Comparison of ENCODE assay signal across 8 mouse cellular contexts in the genomic region with DNA sequence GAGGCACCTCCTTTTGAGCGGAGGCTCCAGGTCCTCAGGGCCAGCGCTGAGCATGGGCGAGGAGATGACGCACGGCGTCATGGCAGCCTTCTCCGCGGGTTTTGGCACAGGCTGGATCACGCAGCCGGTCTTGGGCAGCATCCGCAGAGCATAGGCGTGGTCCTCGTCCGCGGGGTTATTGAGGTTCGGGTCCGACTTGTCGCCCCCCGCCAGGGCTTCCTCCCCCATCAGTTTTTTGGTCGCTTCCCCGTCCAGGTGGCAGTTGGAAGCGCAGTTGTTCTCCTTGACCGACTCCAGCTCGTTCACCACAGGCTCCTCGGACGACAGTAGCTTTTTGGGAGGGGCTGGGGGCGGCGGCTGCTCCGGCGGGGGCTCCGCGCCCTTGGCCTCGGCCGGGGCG.
A peak's percentile ranks its signal among the peaks of the same experiment; 100 is the strongest.
DNase-seq lines count a peak whose midpoint lies in the region; ATAC-seq and TF ChIP-seq lines count a peak whose summit lies in the region.

No protein-coding gene starts in this region.

- ATAC-seq in lung, postnatal 0 days = no peak
- ATAC-seq in intestine, embryonic 16.5 days = peak; percentile 36; the same call in 1 of the 2 replicates
- peak; percentile 7; the same call in 1 of the 2 replicates for ATAC-seq in neural tube, embryonic 15.5 days (ENCODE audit: low FRiP score)

- no peak overlapping the region for H3K27ac ChIP-seq in lung, postnatal 0 days (ENCODE audit: low read length)
- H3K27ac ChIP-seq in intestine, embryonic 16.5 days (ENCODE audit: low read length) = no peak overlapping the region
- H3K27ac ChIP-seq in neural tube, embryonic 15.5 days (replicated peaks) = no peak overlapping the region

- H3K4me1 ChIP-seq in lung, postnatal 0 days (ENCODE audit: insufficient read depth, low read depth, low read length) = peaks cover 3% of the 10 kb centered on the region
- peaks cover 15% of the 10 kb centered on the region for H3K4me1 ChIP-seq in intestine, embryonic 16.5 days (ENCODE audit: control insufficient read depth, insufficient read depth, low read length)
- peaks cover 18% of the 10 kb centered on the region for H3K4me1 ChIP-seq in neural tube, embryonic 15.5 days

- TF ChIP-seq EP300 in lung, postnatal 0 days (IDR thresholded peaks at IDR 0.05) = no peak

- no peaks in the 10 kb centered on the region for H3K9me3 ChIP-seq in lung, postnatal 0 days (ENCODE audit: low read length)
- no peaks in the 10 kb centered on the region for H3K9me3 ChIP-seq in intestine, embryonic 16.5 days (ENCODE audit: control insufficient read depth, low read length)
- H3K9me3 ChIP-seq in neural tube, embryonic 15.5 days (replicated peaks) = no peaks in the 10 kb centered on the region

- WGBS in lung, postnatal 0 days = 3% methylated on average over 26 of the region's 35 CpGs
- WGBS in intestine, embryonic 16.5 days = 5% methylated on average over 35 of the region's 35 CpGs
- 9% methylated on average over 33 of the region's 35 CpGs for WGBS in neural tube, embryonic 15.5 days

- H3K4me3 ChIP-seq in lung, postnatal 0 days (ENCODE audit: low read depth, low read length) = peak overlapping the region; percentile 49
- peak overlapping the region; percentile 64 for H3K4me3 ChIP-seq in intestine, embryonic 16.5 days (ENCODE audit: low read length)
- peak overlapping the region; percentile 47 for H3K4me3 ChIP-seq in neural tube, embryonic 15.5 days (replicated peaks)

- peak overlapping the region; percentile 91 for H3K4me2 ChIP-seq in lung, postnatal 0 days (replicated peaks; ENCODE audit: low read depth, low read length)
- H3K4me2 ChIP-seq in intestine, embryonic 16.5 days (ENCODE audit: low read depth, low read length) = peak overlapping the region; percentile 99
- peak overlapping the region; percentile 89 for H3K4me2 ChIP-seq in neural tube, embryonic 15.5 days

- peaks cover 24% of the 10 kb centered on the region for H3K27me3 ChIP-seq in lung, postnatal 0 days (replicated peaks; ENCODE audit: insufficient read depth, low read length)
- peaks cover 33% of the 10 kb centered on the region for H3K27me3 ChIP-seq in intestine, embryonic 16.5 days (replicated peaks; ENCODE audit: control insufficient read depth, insufficient read depth, low read length)
- peaks cover 4% of the 10 kb centered on the region; the same call in 1 of the 2 replicates for H3K27me3 ChIP-seq in neural tube, embryonic 15.5 days (replicated peaks)

- H3K36me3 ChIP-seq in lung, postnatal 0 days (ENCODE audit: insufficient read depth, low read length) = no peaks in the 10 kb centered on the region
- no peaks in the 10 kb centered on the region for H3K36me3 ChIP-seq in intestine, embryonic 16.5 days (ENCODE audit: control insufficient read depth, insufficient read depth, low read length)
- no peaks in the 10 kb centered on the region for H3K36me3 ChIP-seq in neural tube, embryonic 15.5 days

- TF ChIP-seq CTCF in lung, postnatal 0 days (IDR thresholded peaks at IDR 0.05) = no peak

- peak; percentile 43 to 78 for DNase-seq in adrenal gland, adult (ENCODE audit: inconsistent age in 2 of 2, low spot score in 1 of 2)
- no peak for DNase-seq in adrenal gland, adult 8-10 months
- DNase-seq in lung, postnatal 0 days (ENCODE audit: low spot score) = no peak
- no peak for DNase-seq in lung, adult 18-20 months
- no peak for DNase-seq in thymus, postnatal 14 days
- no peak for DNase-seq in ovary, postnatal 36 days (ENCODE audit: low spot score)

- no peak overlapping the region for H3K9ac ChIP-seq in lung, postnatal 0 days (replicated peaks; ENCODE audit: low read depth)
- H3K9ac ChIP-seq in intestine, embryonic 16.5 days (ENCODE audit: low read depth, low read length) = peak overlapping the region; percentile 65
- peak overlapping the region; percentile 48 for H3K9ac ChIP-seq in neural tube, embryonic 15.5 days (replicated peaks)

Comparison
In these comparisons a context has a peak if more than half of its experiments do, and no peak if none do; other contexts are left out.
1. DNase-seq: peak in adrenal gland, adult (2 of 2); none in adrenal gland, adult 8-10 months (single experiment), lung, postnatal 0 days (single experiment), lung, adult 18-20 months (0 of 2), thymus, postnatal 14 days (single experiment) and ovary, postnatal 36 days (single experiment).
2. Peak in every context shown above with its lines, with median percentiles within 50 percentile points of each other: H3K4me2 ChIP-seq and H3K4me3 ChIP-seq.